Mouse (Mus musculus): ENCODE results near the gene Dgcr6.

DNA sequence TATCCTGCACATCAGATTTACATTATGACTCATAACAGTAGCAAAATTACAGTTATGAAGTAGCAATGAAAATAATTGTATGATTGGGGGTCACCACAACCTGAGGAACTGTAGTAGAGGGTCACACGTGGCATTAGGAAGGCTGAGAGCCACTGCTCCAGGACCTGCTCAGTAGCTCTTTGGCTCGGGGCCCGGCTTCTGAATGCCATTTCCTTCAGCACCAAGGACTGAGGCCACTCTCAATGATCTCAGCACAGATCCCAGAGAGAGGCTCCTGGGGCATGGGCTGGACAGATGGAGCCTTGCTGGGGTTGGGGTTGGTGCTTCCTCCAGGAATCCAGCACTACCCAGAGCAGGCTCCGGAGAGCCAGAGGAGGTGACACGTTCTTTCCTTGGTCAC, 34.4 kb downstream of the Dgcr6 start:
- TF ChIP-seq CTCF (IDR thresholded peaks at IDR 0.05) (no peak), EP300 (IDR thresholded peaks at IDR 0.05) (no peak)
